Mouse (Mus musculus) CH12.LX (cell line): ENCODE measurements around the gene Arhgap21. TPM values are rescaled to one million over a fixed set of nuclear protein-coding genes. Genes with fewer than 3 reads are reported as not detected.

Experiments used
- DNase-seq: peaks from one replicate; pipeline ENCODE4 v3.0.0-alpha.2; 2013; ENCODE audit errors: extremely low read depth
- H3K27ac ChIP-seq: 2 replicates; pipeline ENCODE4 v1.5.1; 2012; ENCODE audit warnings: low read depth, mild to moderate bottlenecking, control low read depth, moderate library complexity; ENCODE audit not compliant: insufficient read depth
- H3K27me3 ChIP-seq: replicated peaks from 2 replicates; pipeline ENCODE3; 2012; ENCODE audit warnings: inconsistent platforms
- H3K36me3 ChIP-seq, 2 experiments: replicated peaks in 1 of 2; 2 replicates each; pipeline versions ENCODE3 to v1.6.1; 2012; ENCODE audit warnings: inconsistent platforms in 1 of 2, low read length in 1 of 2, mild to moderate bottlenecking in 1 of 2, mixed read lengths in 1 of 2, moderate library complexity in 1 of 2; ENCODE audit not compliant: control insufficient read depth in 1 of 2, insufficient read depth in 1 of 2
- H3K4me1 ChIP-seq, 2 experiments: 2 replicates each; pipeline ENCODE4 v1.6.1; 2012; ENCODE audit warnings: inconsistent platforms in 1 of 2, moderate library complexity in 1 of 2; ENCODE audit not compliant: insufficient read depth in 2 of 2, control insufficient read depth in 1 of 2
- H3K4me2 ChIP-seq: 2 replicates; pipeline ENCODE4 v1.6.1; 2012; ENCODE audit warnings: low read depth, mild to moderate bottlenecking, control low read depth; ENCODE audit not compliant: poor library complexity, insufficient read depth, severe bottlenecking
- H3K4me3 ChIP-seq, 3 experiments: fragments of 150-350 bp in 1 of 3; sonication (generic) in 1 of 3; replicated peaks in 1 of 3; 2 replicates each; pipeline versions ENCODE3 to v1.5.1; 2011 to 2012; ENCODE audit warnings: low read depth in 2 of 3, low read length in 2 of 3, mild to moderate bottlenecking in 2 of 3, moderate library complexity in 2 of 3, control low read depth in 1 of 3, improper control_type of control experiment in 1 of 3, inconsistent platforms in 1 of 3, mixed read lengths in 1 of 3; ENCODE audit not compliant: poor library complexity in 1 of 3
- H3K79me2 ChIP-seq: replicated peaks from 2 replicates; pipeline ENCODE4 v1.6.1; 2012; ENCODE audit warnings: mild to moderate bottlenecking, moderate library complexity; ENCODE audit not compliant: control insufficient read depth, poor library complexity, insufficient read depth, severe bottlenecking; ENCODE audit errors: extremely low read depth
- H3K9ac ChIP-seq: 2 replicates; pipeline ENCODE4 v1.6.1; 2012; ENCODE audit warnings: low read depth, mild to moderate bottlenecking, control low read depth, moderate library complexity; ENCODE audit not compliant: insufficient read depth
- H3K9me3 ChIP-seq: replicated peaks from 2 replicates; pipeline ENCODE3; 2012; ENCODE audit warnings: low read length, inconsistent platforms, mixed read lengths
- BHLHE40 ChIP-seq: IDR thresholded peaks from 2 replicates; pipeline ENCODE4 v1.6.1; 2011; ENCODE audit warnings: mild to moderate bottlenecking, low read depth, low read length, improper control_type of control experiment
- CHD1 ChIP-seq: IDR thresholded peaks from 2 replicates; pipeline ENCODE4 v1.6.1; 2012; ENCODE audit warnings: low read depth, low read length, improper control_type of control experiment, inconsistent platforms
- CHD2 ChIP-seq: IDR thresholded peaks from 2 replicates; pipeline ENCODE4 v1.6.1; 2011; ENCODE audit warnings: low read length, improper control_type of control experiment
- ELF1 ChIP-seq: IDR thresholded peaks from 2 replicates; pipeline ENCODE4 v1.6.1; 2014; ENCODE audit warnings: low read depth, mild to moderate bottlenecking, inconsistent platforms, low read length, improper control_type of control experiment
- EP300 ChIP-seq: IDR thresholded peaks from 2 replicates; pipeline ENCODE4 v1.6.1; 2011; ENCODE audit warnings: low read length, improper control_type of control experiment
- ETS1 ChIP-seq: conservative IDR thresholded peaks from 2 replicates; pipeline ENCODE4 v1.6.1; 2012; ENCODE audit warnings: low read depth, mild to moderate bottlenecking, inconsistent platforms, low read length, improper control_type of control experiment, moderate library complexity
- GABPA ChIP-seq: IDR thresholded peaks from 2 replicates; pipeline ENCODE4 v1.6.1; 2012; ENCODE audit warnings: low read depth, low read length, improper control_type of control experiment, inconsistent platforms; ENCODE audit not compliant: insufficient replicate concordance
- HCFC1 ChIP-seq: IDR thresholded peaks from 2 replicates; pipeline ENCODE4 v1.6.1; 2012; ENCODE audit warnings: low read depth, mild to moderate bottlenecking, inconsistent platforms, low read length, improper control_type of control experiment
- JUN ChIP-seq: IDR thresholded peaks from 2 replicates; pipeline ENCODE4 v1.6.1; 2011; ENCODE audit warnings: low read depth, mild to moderate bottlenecking, low read length, improper control_type of control experiment, moderate library complexity; ENCODE audit not compliant: insufficient read depth
- KAT2A ChIP-seq: IDR thresholded peaks from 2 replicates; pipeline ENCODE4 v1.6.1; 2012; ENCODE audit warnings: low read length, improper control_type of control experiment, inconsistent platforms; ENCODE audit not compliant: insufficient replicate concordance
- MAFK ChIP-seq: IDR thresholded peaks from 2 replicates; pipeline ENCODE4 v1.6.1; 2011; ENCODE audit warnings: low read length, improper control_type of control experiment; ENCODE audit not compliant: insufficient replicate concordance
- MAX ChIP-seq: IDR thresholded peaks from 2 replicates; pipeline ENCODE4 v1.6.1; 2011; ENCODE audit warnings: low read length, improper control_type of control experiment
- MAZ ChIP-seq: IDR thresholded peaks from 2 replicates; pipeline ENCODE4 v1.6.1; 2012; ENCODE audit warnings: low read depth, mild to moderate bottlenecking, inconsistent platforms, low read length, improper control_type of control experiment, moderate library complexity
- MYC ChIP-seq: IDR thresholded peaks from 2 replicates; pipeline ENCODE4 v1.6.1; 2011; ENCODE audit warnings: low read depth, mild to moderate bottlenecking, improper control_type of control experiment, low read length
- NELFE ChIP-seq: IDR thresholded peaks from 2 replicates; pipeline ENCODE4 v1.6.1; 2011; ENCODE audit warnings: low read depth, low read length, improper control_type of control experiment
- PAX5 ChIP-seq: IDR thresholded peaks from 2 replicates; pipeline ENCODE4 v1.6.1; 2012; ENCODE audit warnings: low read length, inconsistent platforms, mixed read lengths
- POLR2A ChIP-seq: IDR thresholded peaks from 2 replicates; pipeline ENCODE4 v1.6.1; 2011; ENCODE audit warnings: low read depth, mild to moderate bottlenecking, improper control_type of control experiment, low read length
- RCOR1 ChIP-seq: conservative IDR thresholded peaks from 2 replicates; pipeline ENCODE4 v1.6.1; 2012; ENCODE audit warnings: low read depth, mild to moderate bottlenecking, inconsistent platforms, low read length, improper control_type of control experiment
- SMC3 ChIP-seq: IDR thresholded peaks from 2 replicates; pipeline ENCODE4 v1.6.1; 2011; ENCODE audit warnings: low read depth, low read length, improper control_type of control experiment
- TCF12 ChIP-seq: IDR thresholded peaks from 2 replicates; pipeline ENCODE4 v1.6.1; 2014; ENCODE audit warnings: low read depth, mild to moderate bottlenecking, inconsistent platforms, low read length, improper control_type of control experiment
- USF2 ChIP-seq: conservative IDR thresholded peaks from 2 replicates; pipeline ENCODE4 v1.6.1; 2011; ENCODE audit warnings: low read depth, low read length, improper control_type of control experiment
- ZC3H11A ChIP-seq: IDR thresholded peaks from 2 replicates; pipeline ENCODE4 v1.6.1; 2012; ENCODE audit warnings: low read depth, mild to moderate bottlenecking, inconsistent platforms, low read length, improper control_type of control experiment
- ZMIZ1 ChIP-seq: IDR thresholded peaks from 2 replicates; pipeline ENCODE4 v1.6.1; 2012; ENCODE audit warnings: low read depth, mild to moderate bottlenecking, inconsistent platforms, low read length, improper control_type of control experiment
- dilution Hi-C: fragments of 300-500 bp; cut with MboI; formaldehyde crosslinking; loops from 2 replicates; pipeline ENCODE4 v1.14.3; 2020; ENCODE audit warnings: low sequenced_read_pairs; ENCODE audit not compliant: extremely low pct_unique_long_range_greater_than_20kb, extremely low pct_ligation_motif_present
- in situ Hi-C: fragments of 300-500 bp; cut with MboI; formaldehyde crosslinking; loops from 3 replicates; pipeline ENCODE4 v1.14.3; 2019; ENCODE audit warnings: low sequenced_read_pairs, low pct_ligation_motif_present, low pct_unique_long_range_greater_than_20kb, mixed read lengths
- polyA plus RNA-seq: library from polyadenylated mRNA; unstranded; fragments of >175 nt; gene quantifications from 2 replicates; pipeline ENCODE4 v1.2.1, GENCODE M21; 2012; ENCODE audit warnings: low read depth; ENCODE audit not compliant: insufficient read length
- total RNA-seq, 2 experiments: library from RNA; depleted of rRNA; stranded (reverse); fragments of 300-350 nt in 1 of 2; fragments of >200 nt in 1 of 2; gene quantifications; 2 replicates each; pipeline ENCODE4 v1.2.3; 2012 to 2014

The Arhgap21 gene
- total and polyA plus RNA-seq, 3 experiments = 7.6 to 22.7 (median 10.8) TPM

DNA sequence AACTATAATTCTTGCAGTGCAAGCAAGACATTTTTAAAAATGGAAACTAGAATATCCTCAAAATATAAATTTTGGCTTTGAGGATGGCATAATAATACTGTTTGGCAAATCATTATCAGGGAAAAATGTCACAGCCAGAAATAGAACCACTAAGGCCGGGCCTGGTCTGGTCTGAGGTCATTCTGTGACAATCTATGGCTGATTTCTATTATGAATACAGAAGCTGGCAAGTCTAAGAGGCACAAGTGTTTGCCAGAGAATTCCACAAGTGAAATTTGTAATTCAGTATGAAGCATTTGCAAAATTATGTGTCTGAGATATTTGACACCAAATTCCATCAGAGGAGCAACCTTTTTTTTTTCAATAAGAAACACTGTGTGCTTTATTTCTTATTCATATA lies 3.5 kb upstream of the Arhgap21 start:
- Histone ChIP-seq H3K4me1 (peaks cover 0 to 9% of the 10 kb centered on the region in 2 experiments; a peak in 2 of 4 replicates), H3K9ac (no peak overlapping the region), H3K27ac (no peak overlapping the region), H3K4me2 (no peak overlapping the region), H3K27me3 (no peaks in the 10 kb centered on the region), H3K4me3 (no peak overlapping the region), H3K79me2 (peaks cover 7% of the 10 kb centered on the region; the same call in 1 of the 2 replicates), H3K36me3 (no peaks in the 10 kb centered on the region), H3K9me3 (no peaks in the 10 kb centered on the region)
- TF ChIP-seq RCOR1 (no peak), KAT2A (no peak), POLR2A (no peak), BHLHE40 (no peak), PAX5 (no peak), MAX (no peak), GABPA (no peak), MYC (no peak), ETS1 (no peak), EP300 (no peak), NELFE (no peak), CHD1 (no peak), MAZ (no peak), CHD2 (no peak), USF2 (no peak), SMC3 (no peak), ELF1 (no peak)
- no peak for DNase-seq
- in situ Hi-C loops = no loop called here
- dilution Hi-C loops = no loop called here

DNA sequence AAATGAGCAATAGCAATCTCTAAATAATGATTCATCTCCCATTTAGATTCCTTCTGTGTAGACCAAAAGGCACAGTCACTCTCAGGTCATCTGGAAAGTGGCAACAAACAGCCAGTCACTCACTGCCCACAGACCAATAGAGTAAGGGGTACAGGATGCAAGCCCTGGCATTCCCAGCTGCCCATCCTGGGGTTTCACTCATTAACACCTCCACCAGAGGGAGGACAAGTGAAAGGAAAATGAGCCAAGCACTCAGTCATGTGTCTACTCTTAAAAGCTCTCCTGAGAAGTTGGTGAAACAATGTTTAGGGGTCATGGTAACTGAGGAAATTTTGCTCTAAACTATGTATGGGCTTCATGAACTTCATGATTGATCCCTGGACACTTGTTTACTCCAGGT lies 2.9 kb upstream of the Arhgap21 start:
- TF ChIP-seq MAX (no peak), JUN (no peak), ETS1 (no peak), PAX5 (no peak), HCFC1 (no peak), ZMIZ1 (no peak), TCF12 (no peak), BHLHE40 (no peak), MAFK (no peak), MYC (no peak), EP300 (no peak), ZC3H11A (no peak), USF2 (no peak), POLR2A (no peak)
- Histone ChIP-seq H3K4me1 (peaks cover 0 to 15% of the 10 kb centered on the region in 2 experiments; a peak in 2 of 4 replicates), H3K4me3 (no peak overlapping the region), H3K27me3 (no peaks in the 10 kb centered on the region), H3K9me3 (no peaks in the 10 kb centered on the region), H3K79me2 (peaks cover 12% of the 10 kb centered on the region; the same call in 1 of the 2 replicates), H3K36me3 (no peaks in the 10 kb centered on the region), H3K9ac (no peak overlapping the region), H3K4me2 (no peak overlapping the region), H3K27ac (no peak overlapping the region)
- dilution Hi-C loops = no loop called here
- DNase-seq = no peak
- in situ Hi-C loops = no loop called here
